Mouse (Mus musculus): ENCODE measurements around the gene Uprt.

The Uprt gene

GRCm38 (mm10) chrX:104482572-104483443 lies at the start of gene Uprt:
TSS of gene Uprt (plus strand) at chrX:104482818.
- DNase-seq (ENCODE audit: low read depth) = peak; percentile 86

DNA sequence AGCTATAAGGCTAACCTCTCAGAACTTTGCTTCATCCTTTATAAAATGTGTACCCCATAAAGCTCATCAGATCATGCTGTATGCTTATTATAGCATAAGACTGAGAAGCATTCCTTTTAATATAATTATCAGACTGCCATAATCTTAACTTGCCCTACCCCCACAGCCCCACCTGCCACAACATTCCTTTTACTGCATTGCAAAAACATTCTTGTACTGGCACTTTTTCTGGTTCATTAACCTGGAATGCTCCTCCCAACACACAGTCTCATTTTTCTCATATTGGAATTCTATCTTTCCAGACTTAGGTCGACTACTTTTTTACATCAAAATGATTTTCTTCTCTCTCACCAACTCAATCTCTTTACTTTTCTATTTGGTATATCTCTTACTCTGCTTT lies 49.2 kb upstream of the Uprt start:
- DNase-seq (ENCODE audit: low read depth) = no peak

DNA sequence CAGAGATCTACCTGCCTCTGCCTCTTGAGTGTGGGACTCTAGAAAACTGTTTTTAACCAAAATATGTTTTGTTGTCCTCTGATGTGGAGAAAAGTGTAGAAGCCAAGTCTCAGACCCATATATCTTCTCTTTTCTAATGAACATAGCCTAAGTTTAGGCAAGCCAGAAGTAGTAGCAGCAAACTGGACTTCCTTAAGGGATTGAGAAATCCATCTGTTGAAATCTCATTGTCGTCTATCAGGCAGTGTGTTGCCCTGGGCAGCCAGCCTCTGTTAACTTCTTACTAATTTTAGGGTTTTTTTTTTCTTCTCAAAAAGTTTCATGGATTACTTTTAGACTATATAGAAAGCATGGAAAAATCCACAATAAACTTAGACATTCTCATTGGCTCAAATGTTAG lies 30.2 kb upstream of the Uprt start:
- no peak for DNase-seq (ENCODE audit: low read depth)

GRCm38 (mm10) chrX:104461755-104462154 lies 20.9 kb upstream of the Uprt start:
- peak; percentile 79 for DNase-seq (ENCODE audit: low read depth)

DNA sequence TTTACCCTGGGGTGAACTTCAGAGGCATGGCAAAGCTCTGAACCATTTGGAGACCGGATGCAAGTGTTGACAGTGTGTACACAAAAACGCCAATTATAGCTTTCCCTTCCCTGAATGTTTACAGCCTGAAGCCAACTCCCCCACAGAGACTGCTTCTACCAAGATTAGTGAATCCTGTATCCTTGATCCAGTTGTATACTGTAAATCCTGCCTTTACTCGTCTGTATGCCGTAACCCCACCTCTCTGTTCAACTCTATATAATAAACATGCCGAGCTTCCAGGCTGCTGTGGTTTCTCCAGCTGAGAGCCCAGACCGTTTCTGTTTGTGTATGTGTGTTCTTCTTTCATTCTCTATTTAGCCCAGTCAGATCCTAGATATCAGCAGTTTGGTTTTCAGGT lies 18.2 kb upstream of the Uprt start:
- peak; percentile 54 for DNase-seq (ENCODE audit: low read depth)

GRCm38 (mm10) chrX:104478041-104478440 lies 4.6 kb upstream of the Uprt start:
- no peak for DNase-seq (ENCODE audit: low read depth)

DNA sequence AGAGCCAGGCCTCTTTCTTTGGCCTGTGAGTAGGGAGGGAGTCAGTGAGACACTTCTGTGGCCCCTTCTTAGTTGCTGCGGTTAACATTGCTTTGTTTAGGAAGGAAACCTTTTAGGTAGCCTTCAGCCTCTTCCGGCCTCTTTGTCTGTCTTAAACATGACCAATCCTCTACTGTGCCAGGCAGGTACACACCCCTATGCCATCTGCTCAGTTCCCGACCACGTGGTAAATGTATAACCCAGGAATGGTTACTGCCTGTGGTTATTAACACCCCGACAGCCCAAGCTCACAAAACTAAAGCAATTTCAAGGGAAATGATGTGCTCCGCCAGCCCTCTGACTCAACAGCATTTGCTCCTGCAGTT lies 808 bp downstream of the Uprt start:
- DNase-seq (ENCODE audit: low read depth) = peak; percentile 38

- DNase-seq (ENCODE audit: low read depth) = no peak
These were observed 3.0 kb downstream of the Uprt start for GRCm38 (mm10) chrX:104485596-104485995.

- DNase-seq (ENCODE audit: low read depth) = peak; percentile 73
These were observed 5.4 kb downstream of the Uprt start for GRCm38 (mm10) chrX:104488036-104488435.

- DNase-seq (ENCODE audit: low read depth) = no peak
These were observed 6.4 kb downstream of the Uprt start for GRCm38 (mm10) chrX:104488870-104489467.

GRCm38 (mm10) chrX:104489626-104490355 lies 7.2 kb downstream of the Uprt start:
- DNase-seq (ENCODE audit: low read depth) = no peak

GRCm38 (mm10) chrX:104501765-104502164 lies 19.1 kb downstream of the Uprt start:
- no peak for DNase-seq (ENCODE audit: low read depth)

DNA sequence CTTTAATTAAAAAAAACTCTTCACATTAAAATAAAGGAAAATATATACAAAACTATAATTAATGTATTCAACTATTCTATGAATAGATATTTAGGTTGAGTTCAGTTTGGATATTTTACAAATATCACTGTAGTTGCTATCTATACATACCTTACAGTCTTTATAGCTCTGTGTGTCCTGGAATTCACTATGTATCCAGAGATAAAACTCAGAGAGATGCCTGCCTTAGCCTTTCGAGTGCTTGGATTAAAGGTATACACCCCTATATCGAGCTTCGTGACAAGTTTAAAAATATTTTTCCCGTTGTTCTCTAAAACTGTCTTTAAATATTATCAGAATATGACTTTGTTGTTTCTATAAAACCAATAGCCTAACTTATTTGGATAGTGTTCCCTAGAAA lies 60.0 kb downstream of the Uprt start:
- no peak for DNase-seq (ENCODE audit: low read depth)

DNA sequence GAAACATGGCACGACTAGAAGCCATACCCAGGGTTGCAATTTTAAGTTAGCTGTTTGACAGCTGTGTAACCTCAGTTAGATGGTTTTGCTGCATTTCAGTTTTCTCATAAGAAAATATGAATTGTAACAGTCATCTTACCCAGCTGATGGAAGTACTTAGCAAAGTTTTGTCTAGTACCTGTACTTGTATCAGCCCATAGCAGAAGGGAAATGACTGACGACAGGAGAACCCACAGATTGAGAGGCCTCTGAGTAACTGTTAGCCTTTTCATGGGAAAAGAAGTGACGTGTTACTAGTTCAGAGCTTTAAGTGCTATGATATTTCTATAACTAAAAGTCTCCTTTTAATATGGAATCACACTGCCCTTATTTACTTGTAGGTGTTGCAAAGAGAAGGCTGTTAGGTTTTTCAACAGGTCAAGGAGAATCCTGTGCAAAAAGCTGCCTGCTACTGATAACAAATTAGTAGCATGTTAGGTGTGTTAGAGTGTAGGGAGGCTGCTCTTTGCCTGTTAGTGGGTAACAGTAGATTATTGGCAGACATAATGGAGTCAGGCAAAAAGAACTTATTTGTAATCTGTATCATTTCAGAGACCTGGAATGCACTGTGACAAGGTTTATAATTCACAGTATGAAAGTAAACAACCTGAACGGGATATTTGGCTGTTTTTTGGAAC lies 61.4 kb downstream of the Uprt start:
- DNase-seq (ENCODE audit: low read depth) = no peak

DNA sequence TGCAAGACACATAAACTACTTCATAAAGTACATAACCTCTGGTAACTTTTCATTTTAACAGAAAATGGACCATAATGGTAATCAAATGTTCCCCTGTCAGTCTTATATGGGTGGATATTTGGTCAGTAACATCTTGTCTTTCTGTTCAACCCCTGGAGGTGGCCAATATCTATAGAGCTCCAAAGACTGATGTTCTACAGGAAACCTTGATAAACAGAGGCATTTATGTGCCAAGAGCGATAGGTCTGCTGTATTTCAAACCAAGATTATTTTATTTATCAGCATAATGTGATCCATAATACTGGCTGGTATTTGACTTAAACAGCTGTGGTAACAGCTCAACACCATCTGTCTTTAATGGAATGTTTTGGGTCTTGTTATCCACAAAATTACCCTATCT lies 62.7 kb downstream of the Uprt start:
- no peak for DNase-seq (ENCODE audit: low read depth)
